Mouse (Mus musculus) spleen, postnatal 10 days (tissue): ENCODE data around the gene Epha5.
A peak's percentile ranks its signal among the peaks of the same experiment; 100 is the strongest.

ENCODE experiments used
- DNase-seq, 2 experiments: peaks; one replicate each; pipeline ENCODE4 v3.0.0; 2021 to 2022; ENCODE audit warnings: low spot score in 2 of 2

The Epha5 gene

GRCm38 (mm10) chr5:84417062-84417879, at the start of gene Epha5:
Gene Epha5 (minus strand): TSS chr5:84417382.
- peak in 1 of 2 experiments; percentile 12 for DNase-seq

GRCm38 (mm10) chr5:84456216-84456615, 39.0 kb upstream of the Epha5 start:
- no peak for DNase-seq

GRCm38 (mm10) chr5:84454641-84455040, 37.5 kb upstream of the Epha5 start:
- DNase-seq: no peak

DNA sequence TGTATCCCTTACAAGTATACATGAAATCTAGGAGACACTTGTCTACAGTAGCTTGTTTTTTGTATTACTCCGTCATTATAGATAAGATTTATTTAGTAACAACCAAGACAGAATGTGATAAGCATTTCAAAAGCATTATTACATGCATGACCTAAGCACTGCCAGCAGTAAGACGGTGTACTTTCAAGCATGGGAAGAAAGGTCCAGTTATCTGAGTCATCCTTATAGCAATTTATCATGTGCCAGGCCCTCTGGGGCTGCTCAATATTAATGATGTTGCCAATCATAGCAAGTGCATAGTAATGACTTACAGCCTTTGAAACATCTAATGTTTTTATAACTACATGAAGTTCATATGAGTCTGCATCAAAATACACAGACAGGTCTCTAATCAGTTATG, 36.7 kb upstream of the Epha5 start:
- no peak for DNase-seq

GRCm38 (mm10) chr5:84440232-84440631, 23.1 kb upstream of the Epha5 start:
- no peak for DNase-seq

- no peak for DNase-seq
Observed at GRCm38 (mm10) chr5:84415961-84416821, 991 bp downstream of the Epha5 start.

GRCm38 (mm10) chr5:84414931-84415431, 2.2 kb downstream of the Epha5 start:
- no peak for DNase-seq

- DNase-seq: no peak
Observed at GRCm38 (mm10) chr5:84413026-84413425, 4.2 kb downstream of the Epha5 start.

GRCm38 (mm10) chr5:84408370-84408769, 8.8 kb downstream of the Epha5 start:
- no peak for DNase-seq

DNA sequence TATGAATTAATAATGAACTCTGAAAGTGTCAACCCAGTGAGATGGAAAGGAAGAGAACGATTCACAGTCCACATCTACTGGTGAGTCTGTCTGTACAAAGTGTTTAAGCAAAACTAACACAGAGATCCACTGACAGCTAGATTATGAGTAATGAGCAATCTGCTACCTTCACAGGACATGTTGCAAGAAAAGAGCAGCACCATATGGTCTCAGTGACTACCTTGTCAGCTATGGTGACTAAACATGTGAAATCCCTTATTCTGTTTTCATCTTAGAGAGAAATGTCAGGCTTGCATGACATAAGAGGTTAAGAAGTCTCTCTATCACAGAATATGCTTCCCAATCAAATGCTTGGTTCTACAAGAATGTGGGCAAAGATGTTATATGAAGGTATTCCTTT, 20.1 kb downstream of the Epha5 start:
- DNase-seq: no peak

DNA sequence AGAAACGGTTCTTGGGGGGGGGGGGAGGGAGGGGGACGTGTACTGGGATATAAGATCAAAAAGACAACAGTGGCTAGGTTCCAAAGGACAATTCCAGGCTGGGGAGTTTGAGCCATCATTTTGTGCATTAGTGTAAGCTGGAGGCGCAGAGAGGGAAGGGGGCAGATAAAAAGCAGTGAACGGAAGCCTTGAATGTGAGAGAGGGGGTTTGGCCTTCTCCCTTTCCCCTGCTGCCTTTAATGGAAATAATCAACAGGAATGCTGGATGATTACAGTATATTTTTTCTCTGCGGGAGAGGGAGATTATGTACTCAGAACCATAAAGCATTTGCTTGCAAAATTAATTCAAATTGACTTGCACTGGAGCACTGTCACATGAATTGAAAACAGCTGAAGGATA, 51.8 kb downstream of the Epha5 start:
- DNase-seq: no peak

DNA sequence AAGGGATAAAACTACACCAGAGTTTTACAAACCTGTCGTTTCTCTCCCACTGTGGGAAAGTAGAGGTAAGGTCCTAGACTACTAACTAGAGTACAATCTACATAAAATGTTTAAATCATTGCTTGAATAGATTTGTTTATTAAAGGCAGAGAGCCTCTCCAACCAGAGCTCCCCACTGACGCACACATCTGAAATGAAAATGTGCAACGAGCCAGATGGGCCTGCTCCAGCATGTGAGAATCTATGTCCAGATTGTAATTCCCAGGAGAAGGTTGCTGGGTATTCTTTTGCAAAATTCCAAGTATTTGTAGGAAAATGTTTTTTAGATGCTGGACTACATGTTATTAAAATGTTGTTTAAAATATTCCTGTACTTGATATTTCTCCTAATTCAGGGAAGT, 57.8 kb downstream of the Epha5 start:
- DNase-seq: no peak

DNA sequence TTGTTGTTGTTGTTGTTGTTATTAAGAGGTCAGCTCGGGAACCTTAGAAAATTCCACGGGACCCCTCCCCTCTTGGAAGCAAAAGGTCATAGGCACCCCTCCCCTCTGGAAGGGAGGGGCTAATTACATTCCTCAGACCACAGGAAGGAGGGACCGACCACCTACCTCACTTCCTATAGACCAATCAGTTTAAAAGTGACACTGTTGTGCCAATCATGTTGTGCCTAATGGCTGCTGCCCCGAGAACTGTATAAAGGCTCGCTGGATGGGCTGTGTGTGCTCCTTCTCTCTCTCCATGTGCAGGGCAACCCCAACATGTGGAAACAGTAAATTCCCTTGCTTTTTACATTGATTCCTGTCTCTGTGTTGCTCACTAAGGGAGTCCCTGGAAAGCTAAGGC, 64.1 kb downstream of the Epha5 start:
- no peak for DNase-seq

DNA sequence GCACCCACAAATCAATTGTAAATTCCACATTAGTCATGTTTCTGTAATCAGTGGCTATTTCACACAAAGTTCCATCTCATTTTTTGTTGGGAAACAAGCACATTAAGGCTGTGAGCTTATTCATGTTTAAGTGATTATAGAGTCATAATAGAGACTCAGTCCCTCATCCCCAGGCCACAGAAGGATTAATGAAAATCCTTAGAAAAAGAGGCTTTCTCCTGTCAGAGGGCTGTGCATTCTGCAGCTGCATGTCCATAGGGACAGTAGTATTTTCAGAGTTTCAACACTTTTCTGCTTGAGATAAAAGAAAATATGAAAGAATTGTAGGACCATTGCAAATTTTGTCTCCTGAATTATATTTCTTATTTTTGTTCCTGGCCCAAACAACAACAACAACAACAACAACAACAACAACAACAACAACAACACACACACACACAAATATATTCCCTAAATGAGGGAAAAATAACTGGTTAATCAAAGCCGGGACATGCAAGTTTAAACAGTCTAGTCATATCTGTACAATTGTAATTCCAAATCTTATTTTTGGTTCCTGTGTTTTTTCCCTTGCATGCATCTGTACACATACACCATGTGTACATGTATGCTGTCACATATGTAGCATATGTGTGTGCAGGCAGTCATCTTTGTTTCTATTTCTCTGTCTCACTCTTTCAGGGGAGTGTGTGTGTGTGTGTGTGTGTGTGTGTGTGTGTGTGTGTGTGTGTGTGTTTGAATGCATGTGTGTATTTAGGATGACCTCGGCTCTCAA, 70.3 kb downstream of the Epha5 start:
- DNase-seq: no peak

DNA sequence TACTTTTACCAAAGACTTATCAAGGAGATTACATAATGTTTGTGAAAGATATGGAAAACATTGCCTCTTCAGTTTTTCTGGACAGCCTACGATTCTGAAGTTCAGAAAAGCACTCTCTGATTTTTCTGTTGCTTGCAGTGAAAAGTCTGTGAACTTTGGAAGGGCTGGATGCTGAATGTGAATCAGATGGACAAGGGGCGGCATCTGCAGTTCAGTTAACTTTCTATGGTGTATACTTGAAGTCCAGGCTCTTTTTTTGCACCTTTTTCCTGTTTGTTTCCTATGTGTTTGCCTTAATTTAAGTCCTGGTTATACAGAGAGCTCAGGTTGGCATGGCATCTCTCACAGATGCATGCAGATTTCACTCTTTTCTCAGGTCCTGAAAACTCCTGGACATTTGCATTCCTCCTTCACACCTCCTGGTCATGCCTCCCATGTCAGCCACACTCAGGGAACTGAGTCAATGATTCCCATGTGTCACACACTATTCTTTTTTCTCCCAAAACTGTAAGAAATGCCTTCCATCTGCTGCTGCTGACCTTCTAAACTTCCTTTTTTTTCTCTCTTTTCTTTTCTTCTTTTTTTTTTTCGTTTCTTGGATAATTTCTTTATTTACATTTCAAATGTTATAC, 81.2 kb downstream of the Epha5 start:
- DNase-seq: no peak

GRCm38 (mm10) chr5:84334481-84334880, 82.7 kb downstream of the Epha5 start:
- DNase-seq: no peak

DNA sequence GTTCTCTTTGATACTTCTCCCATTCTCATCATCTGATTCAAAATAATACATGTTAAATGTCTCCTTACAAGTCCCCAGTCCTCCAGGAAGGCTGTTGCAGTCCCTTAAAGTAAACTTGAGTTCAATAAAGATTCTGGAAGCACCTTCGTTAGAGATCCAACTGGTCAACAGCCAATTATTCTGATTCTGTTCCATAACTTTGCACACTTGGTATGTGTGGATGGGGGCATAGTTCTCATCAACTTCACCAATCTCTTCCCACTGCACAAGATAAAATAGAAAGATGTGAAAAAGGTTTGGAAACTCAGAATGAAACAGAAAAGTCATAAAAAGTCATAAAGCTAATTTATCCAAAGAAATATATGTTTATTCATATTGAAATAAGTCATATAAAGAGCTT, 85.6 kb downstream of the Epha5 start:
- no peak for DNase-seq

- DNase-seq: no peak
Observed at GRCm38 (mm10) chr5:84320553-84320952, 96.6 kb downstream of the Epha5 start.

DNA sequence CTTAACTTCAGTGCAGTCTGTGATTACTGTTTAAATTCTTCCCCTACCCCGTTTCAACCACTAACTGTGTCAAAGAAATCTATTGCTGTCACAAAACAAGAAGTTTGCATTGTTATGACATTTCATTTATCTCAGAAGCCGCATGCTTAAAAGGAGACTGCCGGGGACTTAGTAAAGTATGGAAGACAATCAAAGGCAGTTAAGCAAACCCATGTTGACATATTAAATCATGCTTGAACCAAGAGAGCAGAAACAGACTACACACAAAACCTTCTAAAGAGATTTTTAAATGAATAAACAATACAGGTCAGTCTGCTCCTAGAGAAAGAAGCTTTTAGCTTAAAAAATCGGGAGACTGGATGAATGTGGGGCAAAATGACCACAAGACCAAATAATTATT, 97.0 kb downstream of the Epha5 start:
- no peak for DNase-seq

DNA sequence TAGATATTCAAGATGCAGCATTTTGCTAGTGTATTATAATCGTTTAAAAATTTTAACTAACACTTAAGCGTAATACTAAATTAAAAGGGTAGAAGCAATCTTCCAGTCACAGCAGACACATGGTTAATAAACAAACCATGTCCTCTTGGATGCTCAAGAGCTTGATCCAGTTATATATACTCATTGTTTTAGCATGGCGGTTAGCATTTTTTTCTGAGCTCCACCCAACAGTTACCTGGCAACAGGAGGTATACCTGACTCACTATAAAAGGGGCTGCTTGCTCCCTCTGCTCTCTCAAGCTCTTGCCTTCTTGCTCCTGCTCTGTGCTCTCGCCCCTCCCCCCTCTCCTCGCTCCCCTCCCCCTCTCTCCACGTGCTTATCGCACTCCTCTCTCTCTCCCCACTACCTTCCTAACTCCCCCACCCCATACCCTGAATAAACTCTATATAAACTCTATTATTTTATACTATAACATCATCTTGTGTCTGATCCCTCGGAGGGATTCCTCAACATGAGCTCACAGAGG, 98.3 kb downstream of the Epha5 start:
- DNase-seq: no peak

GRCm38 (mm10) chr5:84317839-84318238, 99.3 kb downstream of the Epha5 start:
- no peak for DNase-seq
